Mouse (Mus musculus): ENCODE measurements around the gene Spaca3.

The Spaca3 gene

DNA sequence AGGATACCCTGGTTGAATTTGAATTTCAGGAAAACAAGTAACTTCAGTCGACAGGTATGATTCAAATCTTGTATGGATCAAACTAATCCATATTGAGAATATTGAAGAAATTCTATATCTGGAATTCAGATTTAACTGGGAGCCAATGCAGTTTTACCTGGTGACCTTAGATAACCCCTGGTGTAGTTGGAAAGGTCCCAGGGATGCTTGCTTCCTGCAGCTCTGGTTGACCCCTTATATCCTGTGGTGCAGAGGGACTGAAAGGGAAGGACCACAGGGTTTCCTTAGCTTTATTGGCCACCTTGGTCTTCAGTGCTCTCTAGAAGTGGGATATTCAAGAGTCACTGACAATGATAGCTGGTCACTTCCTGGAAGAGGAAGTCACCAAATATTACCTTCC lies 9.9 kb downstream of the Spaca3 start:
- in situ Hi-C loops (cut with MboI; ENCODE audit: low sequenced_read_pairs): no loop called here

DNA sequence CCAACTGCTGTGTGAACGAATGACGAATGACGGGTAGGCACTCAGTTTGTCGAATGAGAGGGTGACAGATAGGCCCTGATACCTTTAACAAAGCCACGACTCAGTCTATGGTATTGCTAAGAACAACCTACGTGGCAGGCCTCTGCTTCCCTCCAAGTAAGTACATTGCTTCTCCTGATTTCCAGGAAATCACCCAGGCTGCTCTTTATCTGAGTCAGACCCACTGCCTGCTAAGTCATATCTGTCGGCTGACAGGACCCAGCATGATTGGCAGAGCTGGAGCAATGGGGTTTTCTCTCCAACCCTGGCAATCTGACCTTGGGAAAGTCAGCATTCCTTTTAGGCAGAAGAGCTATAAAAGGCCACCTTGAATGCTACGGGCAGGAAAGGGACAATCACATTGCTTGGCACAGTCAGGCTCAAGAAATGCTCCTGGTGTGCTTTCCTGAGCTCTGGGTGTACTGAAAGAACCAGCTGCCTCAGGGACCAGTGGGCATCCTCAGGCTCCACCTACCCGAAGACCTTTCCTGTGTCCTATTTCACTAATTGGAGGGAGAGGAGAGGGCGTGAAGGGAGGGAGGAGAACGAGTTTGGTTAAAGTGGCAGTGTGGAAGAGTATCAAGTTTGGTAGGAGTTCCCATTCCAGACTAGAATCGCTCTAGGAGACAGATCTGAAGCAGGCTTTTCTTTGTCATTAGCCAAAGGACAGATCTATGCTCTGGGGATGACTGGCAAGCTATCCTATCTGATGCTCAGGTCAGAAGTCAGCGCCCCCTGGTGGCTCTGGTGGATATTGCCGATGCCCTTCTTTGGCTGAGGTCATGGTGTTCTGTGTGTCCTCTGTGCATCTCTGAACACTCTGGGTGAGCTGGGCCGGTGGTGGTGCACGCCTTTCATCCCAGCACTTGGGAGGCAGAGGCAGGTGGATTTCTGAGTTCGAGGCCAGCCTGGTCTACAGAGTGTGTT lies 14.6 kb downstream of the Spaca3 start:
- in situ Hi-C loops (cut with MboI; ENCODE audit: low sequenced_read_pairs): no loop called here

DNA sequence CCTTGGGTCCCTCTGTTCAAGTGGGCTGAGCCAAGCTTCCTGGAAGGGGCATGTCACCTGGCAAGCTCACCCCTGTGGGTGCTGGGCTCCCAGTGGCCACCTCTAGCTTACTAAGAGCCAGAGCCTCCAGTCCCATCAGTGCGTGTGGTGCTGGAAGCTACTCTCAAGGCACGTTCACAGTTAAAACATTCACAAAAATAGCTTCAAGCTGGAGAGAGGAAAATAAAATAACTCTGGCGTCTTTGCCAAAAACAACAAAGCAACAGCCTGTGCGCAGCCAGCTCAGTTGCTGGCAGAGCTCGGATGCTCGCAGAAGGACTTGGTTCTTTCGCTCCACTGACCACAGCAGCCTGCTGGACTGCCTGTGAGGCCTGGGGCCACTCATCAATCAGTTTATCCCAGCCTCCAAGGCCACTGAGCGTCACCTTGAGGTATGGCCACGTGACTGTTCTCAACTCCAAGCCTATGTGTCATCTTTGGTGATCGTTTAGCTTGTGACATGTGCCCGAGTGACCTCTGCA lies 19.0 kb downstream of the Spaca3 start:
- in situ Hi-C loops (cut with MboI; ENCODE audit: low sequenced_read_pairs): no loop called here

DNA sequence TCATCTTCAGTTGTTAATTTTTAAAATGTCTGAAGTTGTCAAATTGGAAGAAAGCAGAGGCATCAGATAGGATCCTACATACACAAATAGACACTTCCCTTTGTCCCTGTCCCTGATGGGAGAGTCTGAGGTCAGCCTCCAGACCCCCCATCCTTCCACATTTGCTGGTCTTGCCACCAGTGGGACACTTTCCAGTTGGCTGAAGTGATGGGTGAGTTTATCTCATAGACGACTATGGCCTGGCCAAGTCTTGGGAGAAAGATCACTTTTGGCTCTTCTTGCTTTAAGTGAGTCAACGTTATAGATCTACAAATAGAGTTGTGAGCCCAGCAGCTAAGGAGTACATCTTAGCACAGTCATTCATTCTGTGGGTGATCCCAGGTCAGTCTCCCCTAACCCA lies 19.9 kb downstream of the Spaca3 start:
- in situ Hi-C loops (cut with MboI; ENCODE audit: low sequenced_read_pairs): no loop called here

DNA sequence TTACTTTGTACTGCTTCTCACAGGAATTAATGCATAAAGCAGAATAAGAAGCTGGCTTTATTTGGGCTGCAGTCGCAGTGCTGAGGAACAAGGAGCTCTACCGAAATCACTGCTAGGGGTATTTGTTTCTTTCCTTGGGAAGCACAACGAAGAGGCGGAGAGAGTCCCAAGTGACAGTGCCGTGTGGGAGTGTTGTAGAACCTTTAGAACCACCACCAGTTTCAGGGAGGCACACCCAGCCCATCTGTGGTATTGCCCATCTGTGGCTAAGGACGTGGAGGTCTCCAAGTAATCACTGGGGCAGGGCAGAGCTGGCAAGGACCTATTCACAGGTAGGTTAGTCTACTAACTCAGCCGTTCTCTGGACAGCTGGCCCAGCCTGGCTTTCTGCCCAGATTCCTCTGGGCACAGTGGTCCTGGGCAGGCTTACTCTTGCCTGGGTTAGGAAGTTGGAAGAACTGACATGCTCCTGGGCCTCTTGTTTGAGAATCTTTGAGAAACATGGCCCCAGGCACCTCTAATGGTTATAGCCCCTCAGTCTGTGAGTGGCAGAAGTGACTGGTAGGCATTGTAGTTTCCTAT lies 24.2 kb downstream of the Spaca3 start:
- in situ Hi-C loops (cut with MboI; ENCODE audit: low sequenced_read_pairs): no loop called here

DNA sequence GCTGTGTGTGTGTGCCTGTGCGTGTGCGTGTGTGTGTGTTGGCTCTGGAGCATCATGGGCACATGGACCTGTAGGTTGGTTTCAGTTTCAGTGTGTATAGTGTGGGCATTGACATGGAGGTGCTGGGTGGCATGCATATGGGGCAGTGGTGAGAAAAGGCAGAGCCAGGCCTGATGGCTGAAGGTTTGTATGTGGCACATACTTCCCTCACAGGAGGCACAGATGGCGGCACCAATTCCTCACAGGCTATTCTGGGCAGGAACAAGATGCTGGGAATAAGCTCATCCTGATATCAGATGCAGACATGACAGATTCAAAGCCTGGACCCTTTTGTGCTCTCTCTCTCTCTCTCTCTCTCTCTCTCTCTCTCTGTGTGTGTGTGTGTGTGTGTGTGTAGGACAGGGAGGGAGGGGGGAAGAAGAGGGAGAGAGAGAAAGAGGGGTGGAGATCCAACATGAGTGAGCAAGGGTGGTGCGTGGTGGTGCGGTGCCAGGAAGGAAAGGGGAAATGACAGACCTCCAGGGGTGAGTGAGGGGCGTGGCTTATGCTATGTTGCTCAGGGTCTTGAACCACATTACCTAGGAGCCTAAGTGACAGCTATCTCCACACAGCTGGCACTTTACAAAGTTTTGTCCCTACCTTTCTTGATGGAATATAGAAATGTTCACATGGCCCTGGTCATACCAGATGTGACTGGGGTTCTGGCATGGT lies 26.5 kb downstream of the Spaca3 start:
- in situ Hi-C loops (cut with MboI; ENCODE audit: low sequenced_read_pairs): no loop called here

DNA sequence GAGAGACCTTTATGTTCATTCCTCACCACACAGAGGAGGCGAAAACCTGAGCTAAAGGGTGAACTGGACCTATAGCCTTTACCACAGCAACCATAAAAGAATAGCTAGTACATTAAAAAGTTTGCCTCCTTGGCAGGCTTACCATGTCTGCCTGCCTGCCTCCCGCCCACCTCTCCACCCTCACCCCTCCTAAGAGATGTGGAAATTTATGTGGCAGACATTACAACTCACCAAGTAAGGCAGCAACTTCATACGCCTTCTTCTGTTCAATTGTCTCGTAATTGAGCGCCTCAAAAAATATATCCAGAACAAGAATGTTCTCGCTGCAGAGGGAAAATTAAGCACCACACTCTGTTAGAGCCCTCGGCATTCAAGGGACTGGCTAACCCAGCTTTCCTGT lies 28.2 kb downstream of the Spaca3 start:
- in situ Hi-C loops (cut with MboI; ENCODE audit: low sequenced_read_pairs): no loop called here

DNA sequence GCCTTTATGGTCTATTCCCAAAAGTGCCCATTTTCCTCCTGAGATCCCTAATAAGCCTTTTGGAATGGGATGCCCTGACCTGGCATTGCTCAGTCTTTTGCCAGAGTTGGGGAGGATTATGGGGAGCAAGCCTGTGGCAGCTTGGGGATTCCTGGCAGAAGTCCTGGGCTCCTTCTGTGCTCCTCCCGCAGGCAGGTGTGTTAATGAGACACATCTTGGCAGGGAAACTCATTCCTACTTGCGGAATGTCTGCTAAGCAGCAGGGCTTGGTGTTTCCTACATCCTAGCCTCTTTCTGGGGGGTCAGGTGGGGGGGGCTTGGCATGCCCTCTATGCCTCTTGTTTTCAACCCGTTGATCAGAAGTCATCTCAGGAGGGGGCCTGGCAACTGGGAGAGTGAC lies 28.9 kb downstream of the Spaca3 start:
- in situ Hi-C loops (cut with MboI; ENCODE audit: low sequenced_read_pairs): no loop called here

DNA sequence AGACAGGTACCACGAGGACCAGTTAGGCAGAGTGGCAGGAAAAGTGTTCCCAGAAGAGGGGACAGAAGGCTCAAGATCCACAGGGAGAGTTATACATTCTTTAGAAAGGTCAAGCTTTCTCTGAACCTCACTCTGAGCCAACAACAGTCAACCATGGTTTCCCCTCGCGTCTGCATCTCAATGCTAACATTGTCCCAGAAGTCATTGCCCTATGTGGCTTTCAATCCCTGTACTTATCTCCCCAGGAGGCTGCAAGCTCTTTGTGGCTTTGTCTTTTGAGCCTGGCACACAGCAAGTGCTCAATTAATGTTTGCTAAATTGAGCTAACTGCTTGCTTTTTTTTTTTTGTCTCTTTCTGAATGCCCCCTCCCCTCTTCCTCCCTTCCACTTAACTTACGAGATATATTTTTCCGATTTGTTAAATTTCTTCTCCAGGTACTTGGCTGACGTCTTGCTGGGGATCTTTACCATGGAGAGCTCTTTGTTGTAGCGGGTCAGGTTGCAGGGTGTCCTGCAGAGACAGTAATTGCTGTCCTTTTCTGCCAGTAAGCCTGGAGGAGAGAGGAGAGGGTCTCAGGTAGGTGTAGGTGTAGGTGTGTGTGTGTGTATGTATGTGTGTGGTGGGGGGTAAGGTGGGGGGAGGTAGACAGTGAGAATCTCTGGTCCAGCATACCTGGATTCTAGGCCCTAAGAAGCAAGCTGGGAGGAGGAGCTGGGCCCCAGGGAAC lies 31.3 kb downstream of the Spaca3 start:
- in situ Hi-C loops (cut with MboI; ENCODE audit: low sequenced_read_pairs): no loop called here

DNA sequence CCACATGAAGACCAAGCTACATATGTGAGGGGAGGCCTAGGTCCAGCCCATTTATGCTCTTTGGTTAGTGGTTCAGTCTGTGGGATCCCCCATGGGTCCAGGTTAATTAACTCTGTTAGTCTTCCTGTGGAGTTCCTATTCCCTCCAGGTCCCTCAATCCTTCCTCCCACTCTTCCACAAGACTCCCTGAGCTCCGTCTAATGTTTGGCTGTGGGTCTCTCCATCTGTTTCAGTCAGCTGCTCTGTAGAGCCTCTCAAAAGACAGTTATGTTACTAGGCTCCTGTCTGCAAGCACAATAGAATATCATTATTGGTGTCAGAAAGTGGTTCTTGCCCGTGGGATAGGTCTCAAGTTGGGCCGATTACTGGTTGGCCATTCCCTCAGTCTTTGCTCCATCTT lies 37.7 kb downstream of the Spaca3 start:
- in situ Hi-C loops (cut with MboI; ENCODE audit: low sequenced_read_pairs): no loop called here

DNA sequence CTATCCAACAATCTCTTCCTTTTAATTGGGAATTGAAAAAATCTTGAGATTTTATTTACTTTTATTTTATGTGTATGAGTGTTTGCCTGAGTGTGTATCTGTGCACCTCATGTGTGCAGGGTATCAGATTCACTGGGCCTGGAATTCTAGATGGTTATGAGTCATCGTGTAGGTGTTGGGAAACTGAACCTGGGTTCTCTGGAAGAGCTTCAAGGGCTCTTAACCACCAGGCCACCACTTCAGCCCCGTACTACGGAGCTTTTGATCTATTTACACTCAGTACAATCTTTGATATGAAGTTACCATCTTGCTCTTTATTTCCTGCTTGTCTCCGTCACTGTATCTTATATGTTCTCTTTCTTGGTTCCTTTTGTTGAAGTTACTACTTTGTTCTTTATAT lies 42.4 kb downstream of the Spaca3 start:
- in situ Hi-C loops (cut with MboI; ENCODE audit: low sequenced_read_pairs): no loop called here

DNA sequence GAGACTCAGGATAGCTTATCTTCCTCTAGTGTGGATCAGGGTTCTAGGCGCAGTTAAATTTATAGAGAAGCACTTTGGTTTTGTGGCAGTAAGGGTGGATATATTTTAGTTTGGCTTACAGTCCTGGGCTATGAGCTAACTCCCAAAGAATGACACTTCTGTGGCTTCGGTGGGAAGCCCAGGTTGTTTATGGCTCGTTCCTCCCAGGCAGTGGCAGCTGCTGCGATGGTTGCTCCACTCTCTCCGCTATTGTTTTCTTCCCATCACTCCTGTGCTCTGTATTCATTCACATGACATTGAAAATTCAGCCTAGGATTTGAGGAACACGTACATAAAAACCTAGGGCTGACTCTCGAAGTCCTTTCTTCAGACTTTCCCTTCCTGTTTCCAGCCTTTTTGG lies 44.5 kb downstream of the Spaca3 start:
- in situ Hi-C loops (cut with MboI; ENCODE audit: low sequenced_read_pairs): no loop called here

DNA sequence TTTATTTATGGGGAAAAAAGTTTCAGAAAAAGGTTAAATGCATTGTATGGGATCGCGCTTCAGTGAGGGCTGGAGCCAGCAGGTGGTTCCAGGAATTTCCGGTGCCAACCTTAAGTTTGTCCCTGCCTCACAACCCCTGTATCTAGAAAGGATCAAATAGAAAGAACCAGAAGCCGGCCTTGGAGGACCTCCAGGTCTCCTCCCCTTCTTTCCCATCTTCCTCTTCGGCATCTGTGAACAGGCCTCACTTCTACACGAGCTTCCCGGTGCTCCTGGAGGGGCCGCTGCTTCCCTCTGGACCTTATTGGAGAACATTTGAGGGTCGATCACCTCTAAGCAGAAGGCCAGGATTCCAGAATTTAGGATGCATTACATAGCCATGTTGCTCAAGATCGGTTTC lies 45.3 kb downstream of the Spaca3 start:
- in situ Hi-C loops (cut with MboI; ENCODE audit: low sequenced_read_pairs): no loop called here

DNA sequence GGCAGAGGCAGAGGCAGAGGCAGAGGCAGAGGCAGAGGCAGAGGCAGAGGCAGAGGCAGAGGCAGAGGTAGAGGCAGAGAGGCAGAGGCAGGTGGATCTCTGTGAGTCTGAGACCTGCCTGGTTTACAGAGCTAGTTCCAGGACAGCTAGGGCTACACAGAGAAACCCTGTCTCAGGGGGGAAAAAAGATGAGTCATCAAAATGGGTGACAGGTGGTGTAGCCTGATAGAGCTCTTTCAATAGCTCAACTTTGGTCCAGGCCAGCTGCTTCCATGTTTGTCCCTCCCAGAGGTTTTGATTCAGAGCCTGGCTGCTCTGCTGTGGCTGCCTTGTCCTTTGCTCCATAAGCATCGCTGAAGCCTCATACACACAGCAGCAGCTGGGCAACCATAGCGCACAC lies 46.4 kb downstream of the Spaca3 start:
- in situ Hi-C loops (cut with MboI; ENCODE audit: low sequenced_read_pairs): no loop called here

DNA sequence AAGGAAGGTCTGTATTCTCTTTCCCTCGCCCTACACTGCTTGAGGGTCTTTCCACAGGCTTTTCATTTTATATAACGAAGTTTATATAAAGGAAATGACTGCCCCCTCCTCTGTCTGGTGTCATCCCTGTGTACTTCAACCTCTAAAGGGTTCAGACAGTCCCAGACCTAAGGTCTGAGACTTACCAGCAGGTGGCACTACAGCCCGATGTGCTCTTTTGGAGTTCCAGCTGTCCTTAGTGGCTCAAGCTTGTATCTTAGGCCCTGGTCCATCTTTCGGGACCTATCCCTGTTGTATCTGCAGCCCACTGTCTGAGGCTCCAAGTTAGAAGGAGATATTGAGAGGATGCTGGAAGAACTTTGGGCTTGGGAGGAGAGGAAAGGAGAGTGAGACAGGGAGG lies 48.3 kb downstream of the Spaca3 start:
- in situ Hi-C loops (cut with MboI; ENCODE audit: low sequenced_read_pairs): no loop called here

DNA sequence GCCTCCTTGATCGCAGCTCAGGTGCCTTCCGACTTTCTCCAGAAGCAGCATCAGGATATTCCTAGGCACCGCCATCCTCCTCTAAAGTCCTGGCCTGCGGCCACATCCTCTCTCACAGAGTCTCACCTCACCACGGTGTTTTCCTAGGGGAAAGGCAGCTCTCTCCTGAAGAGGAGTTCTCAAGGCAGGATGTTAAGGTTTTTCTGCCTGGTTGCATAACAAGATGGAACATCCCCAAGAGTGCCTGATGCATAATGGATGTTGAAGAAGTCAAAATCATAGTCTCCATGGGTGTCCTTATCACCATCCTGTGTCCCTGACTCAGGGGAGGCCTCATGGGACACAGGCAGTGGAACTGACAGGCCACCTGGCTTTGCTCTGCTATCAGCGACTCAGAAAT lies 49.7 kb downstream of the Spaca3 start:
- in situ Hi-C loops (cut with MboI; ENCODE audit: low sequenced_read_pairs): no loop called here

DNA sequence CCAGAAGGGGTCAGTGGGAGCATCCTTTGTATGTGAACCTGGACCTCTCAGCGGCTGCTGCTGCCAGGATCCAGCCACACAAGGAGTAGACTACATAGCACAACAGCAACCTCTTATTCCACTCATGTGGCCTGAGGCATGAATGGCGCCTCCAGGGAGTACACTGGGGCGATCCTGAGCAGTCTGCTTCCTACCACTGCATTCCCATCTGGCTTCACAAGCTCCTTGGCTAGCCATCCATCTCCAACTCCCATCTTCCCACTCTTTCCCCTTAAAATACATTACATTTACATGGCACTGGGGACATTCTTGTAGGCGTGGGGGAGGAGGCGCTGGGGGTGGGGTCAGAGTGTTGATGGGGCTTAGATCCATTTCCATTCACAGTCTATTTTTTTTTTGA lies 54.6 kb downstream of the Spaca3 start:
- in situ Hi-C loops (cut with MboI; ENCODE audit: low sequenced_read_pairs): no loop called here

DNA sequence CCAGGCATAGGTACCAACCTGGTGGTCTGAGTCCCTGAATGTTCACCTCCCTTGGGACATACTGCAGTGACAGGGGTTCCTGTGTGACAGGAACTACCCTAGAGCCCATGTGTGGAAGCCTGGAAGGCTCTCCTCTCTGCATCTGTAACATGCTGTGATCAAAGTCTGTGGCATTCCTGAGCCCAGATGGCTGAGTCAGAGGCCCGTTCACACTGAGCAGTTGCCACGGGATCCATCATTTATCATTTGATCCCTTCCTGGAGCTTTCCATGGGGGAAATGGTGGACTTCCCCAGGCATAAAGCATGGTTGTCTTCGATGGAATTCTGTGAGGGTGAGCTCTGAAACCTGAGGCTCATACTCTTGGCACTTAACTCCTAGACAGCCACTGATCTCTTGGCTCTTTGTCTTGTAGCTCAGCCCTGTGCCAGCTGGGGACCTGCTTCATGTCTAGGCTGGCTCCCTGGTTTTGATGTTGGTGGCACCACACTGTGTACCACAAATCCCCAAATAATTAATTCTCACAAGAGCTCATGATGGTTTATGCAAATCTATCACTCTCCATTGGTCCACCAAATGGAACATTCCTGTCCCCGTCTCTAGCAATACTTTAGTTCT lies 55.4 kb downstream of the Spaca3 start:
- in situ Hi-C loops (cut with MboI; ENCODE audit: low sequenced_read_pairs): no loop called here
